Mouse (Mus musculus) fibroblast of lung, adult 2 months (primary cell): ENCODE results near the gene Rab3gap1.

Source experiments
- DNase-seq: peaks from one replicate; pipeline ENCODE4 v3.0.0-alpha.2; 2011; ENCODE audit warnings: low read depth

The Rab3gap1 gene

DNA sequence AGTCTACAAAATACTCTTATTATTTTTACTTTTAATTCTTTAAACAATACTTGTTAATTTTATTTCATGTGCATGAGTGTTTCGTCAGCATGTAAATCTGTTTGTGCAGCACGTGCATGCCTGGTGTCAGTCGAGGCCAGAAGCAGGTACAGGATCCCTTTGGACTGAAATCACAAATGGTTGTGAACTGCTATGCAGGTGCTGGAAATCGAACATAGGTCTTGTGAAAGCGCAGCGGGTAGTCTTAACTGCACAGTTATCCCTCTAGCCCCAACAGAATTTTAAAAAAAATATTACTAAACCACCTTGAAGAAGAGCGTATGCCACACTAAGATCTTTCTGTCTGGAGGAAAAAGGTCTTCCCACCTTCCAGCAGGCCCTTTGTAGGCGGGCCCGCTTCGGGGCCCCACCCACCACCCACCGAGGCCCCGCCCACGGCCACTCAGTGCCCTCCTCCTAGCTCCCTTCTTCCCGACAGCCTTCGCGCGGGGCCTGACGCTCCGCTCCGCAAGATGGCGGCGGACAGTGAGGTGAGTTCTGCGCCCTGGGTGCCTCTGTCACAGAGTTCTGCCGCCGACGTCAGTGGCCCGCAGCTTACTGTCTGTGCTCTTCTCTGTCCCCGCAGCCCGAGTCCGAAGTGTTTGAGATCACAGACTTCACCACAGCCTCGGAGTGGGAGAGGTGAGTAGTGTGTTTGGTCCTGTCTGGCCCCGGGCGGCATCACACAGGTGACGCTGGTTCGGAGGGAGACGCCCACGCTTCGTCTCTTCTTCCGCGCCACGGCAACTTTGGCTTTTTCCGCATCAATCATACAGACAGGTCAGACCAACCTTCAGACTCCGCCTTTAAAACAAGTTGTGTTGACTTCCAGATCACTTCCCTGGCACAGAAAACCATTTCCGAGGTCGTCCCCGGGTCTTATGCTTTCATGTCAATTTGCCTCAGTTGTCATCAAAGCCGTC, at the start of gene Rab3gap1:
Gene Rab3gap1 (plus strand): TSS at position 474 of the 962 bp plus-strand sequence.
- peak; percentile 55 for DNase-seq

GRCm38 (mm10) chr1:127827325-127827724, 41.2 kb upstream of the Rab3gap1 start:
- peak; percentile 36 for DNase-seq

GRCm38 (mm10) chr1:127830215-127830921, 38.2 kb upstream of the Rab3gap1 start:
- no peak for DNase-seq

- DNase-seq, result no peak
These were observed 34.9 kb upstream of the Rab3gap1 start for GRCm38 (mm10) chr1:127833714-127834113.

- no peak for DNase-seq
These were observed 34.4 kb upstream of the Rab3gap1 start for GRCm38 (mm10) chr1:127834202-127834601.

DNA sequence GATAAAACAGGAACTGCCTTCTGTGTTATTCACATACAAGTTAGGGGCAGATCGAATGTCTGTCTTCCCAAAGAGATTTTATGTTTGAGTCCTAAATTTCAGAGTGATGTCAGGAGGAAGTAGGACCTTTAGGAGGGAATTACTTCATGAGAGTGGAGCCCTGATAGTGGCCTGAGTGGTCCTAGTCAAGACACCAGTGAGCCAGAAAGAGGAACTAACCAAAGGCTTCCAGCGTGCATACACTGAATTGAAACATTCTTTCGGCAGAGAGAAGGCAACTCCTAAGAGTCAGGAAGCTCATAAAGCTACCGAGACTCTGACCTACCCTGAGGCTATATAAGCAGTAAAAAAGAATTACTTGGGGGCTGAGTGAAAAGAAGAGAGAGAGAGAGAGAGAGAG, 32.0 kb upstream of the Rab3gap1 start:
- DNase-seq, result no peak

- DNase-seq, result no peak
These were observed 30.0 kb upstream of the Rab3gap1 start for GRCm38 (mm10) chr1:127838602-127839001.

DNA sequence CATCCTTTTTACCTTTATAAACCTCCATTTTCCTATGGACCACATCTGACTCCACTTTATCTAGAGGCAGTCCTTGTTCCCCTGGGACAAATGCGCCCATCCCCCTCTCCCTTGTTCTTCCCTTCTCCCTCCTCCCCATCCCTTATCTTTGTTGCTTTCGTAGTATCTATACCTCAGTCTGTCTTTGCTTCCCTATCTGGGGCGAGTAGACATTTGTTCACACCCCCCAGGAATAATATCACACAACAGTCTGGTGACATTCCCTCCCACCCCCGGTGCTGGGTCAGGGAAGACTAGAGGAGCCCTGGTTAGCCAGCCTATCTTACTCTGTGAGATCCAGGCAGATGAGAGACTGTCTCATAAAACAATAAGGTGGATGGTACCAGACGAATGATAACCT, 23.1 kb upstream of the Rab3gap1 start:
- DNase-seq, result no peak

DNA sequence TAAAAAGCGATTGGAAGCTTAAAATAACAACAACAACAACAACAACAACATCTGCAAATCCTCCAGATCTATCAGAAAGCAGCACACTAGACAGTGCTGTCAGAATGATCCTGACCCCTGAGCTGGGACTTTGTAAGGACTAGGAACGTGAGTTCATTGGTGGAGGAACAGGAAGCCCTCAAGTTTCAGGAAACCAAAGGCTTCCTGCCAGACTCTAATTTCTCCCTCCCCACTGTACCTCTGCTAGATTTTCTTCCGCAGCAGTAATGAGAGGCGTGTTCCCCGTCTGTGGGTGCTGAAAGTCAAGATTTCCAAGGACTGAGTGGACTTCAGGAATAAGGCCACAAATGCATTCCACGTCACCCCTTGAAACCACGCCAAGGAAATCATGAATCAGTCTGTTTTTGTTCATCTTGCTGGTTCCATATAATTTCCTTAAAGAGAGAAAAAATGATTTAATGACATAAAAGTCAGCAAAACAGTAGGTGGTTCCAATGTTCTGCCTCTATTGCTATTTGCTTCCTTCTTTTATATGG, 18.4 kb upstream of the Rab3gap1 start:
- DNase-seq, result peak; percentile 74

DNA sequence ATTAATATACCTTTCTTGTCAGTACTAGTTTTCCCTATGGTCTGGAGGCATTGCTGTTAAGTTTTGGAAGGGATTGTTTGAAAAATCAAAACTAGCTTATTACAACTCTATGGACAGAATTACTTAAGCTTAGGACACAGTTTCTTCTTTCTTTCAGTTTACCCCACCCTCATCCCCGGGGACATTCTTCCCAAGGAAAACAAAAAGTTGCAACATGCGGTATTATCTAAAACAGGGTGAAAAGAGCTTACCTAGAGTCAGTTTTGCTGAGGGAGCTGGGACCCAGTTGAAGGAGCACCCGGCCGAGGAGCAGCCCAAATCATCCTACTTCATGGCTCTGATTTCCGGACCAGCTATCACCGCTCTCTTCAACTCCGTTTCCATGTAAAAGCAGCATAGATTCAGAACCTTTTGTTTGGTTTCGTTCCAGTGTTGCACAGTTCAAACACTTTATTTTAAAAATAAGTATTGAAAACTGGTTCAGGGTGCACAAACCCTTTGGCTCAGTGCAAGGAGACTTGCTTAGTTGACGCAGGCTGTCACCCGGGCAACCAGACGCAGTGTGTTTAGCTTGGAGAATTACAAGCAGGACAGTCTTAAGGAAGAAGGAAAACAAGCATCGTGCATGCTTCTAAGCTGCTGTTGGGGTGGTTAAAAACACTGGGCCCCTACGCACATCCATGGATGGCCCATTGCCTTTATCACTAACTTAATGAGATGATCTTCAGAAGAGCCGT, 13.9 kb upstream of the Rab3gap1 start, which contains the start of gene Map3k19:
Gene Map3k19 (minus strand): TSS at position 546 of the 737 bp plus-strand sequence.
- DNase-seq, result no peak

DNA sequence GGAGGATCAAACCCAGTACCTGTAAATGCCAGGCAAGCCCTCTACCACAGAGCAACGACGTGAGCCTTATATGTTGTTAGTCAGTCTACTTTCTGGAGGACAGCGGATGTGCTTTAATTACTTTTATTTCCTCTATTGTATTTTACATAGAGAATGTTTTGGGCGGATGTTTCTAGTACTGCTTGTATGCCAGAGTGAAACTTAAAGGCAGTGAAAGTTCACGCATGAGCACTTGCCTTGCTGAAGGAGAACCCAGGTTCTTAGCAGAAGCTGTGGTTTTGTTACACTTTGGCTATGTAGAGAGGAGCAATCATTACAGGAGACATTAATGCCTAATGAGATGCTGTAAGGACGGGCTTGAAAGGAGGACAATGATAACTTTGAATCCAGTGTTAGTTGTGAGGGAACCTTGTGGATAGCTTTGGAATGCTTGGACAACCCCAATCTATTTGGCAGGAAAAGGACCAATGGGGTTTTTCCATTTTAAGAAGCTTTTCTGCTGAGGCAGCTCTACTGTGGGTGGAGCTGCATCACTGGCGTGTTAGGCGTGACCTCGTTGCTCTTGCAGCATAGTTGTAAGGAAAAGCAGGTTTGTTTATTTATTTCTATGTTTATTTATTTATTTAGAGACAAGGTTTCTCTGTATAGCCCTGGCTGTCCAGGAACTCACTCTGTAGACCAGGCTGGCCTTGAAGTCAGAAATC, 9.5 kb upstream of the Rab3gap1 start:
- DNase-seq, result no peak

DNA sequence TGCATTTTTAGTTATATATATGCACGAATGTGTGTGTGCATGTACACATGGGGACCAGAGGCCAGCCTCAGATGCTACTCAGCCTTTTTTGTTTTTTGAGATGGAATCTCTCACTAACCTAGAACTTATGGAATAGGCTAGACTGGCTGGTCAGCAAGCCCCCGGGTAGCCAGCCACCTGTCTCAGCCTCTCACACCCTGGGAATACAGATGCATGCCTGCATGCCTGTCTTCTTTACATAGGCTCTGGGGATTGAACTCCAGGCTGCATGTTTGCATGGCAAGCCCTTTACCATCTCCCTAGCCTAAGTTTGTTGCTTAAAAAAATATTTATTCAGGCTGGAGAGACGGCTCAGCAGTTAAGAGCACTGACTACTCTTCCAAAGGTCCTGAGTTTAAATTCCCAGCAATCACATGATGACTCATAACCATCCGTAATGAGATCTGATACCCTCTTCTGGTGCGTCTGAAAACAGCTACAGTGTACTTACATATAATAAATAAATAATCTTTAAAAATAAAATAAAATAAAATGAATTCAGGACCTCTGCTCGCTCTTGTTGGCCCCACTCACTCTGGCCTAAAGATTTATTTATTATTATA, 8.7 kb upstream of the Rab3gap1 start:
- no peak for DNase-seq

- no peak for DNase-seq
These were observed 8.1 kb upstream of the Rab3gap1 start for GRCm38 (mm10) chr1:127860492-127860891.

DNA sequence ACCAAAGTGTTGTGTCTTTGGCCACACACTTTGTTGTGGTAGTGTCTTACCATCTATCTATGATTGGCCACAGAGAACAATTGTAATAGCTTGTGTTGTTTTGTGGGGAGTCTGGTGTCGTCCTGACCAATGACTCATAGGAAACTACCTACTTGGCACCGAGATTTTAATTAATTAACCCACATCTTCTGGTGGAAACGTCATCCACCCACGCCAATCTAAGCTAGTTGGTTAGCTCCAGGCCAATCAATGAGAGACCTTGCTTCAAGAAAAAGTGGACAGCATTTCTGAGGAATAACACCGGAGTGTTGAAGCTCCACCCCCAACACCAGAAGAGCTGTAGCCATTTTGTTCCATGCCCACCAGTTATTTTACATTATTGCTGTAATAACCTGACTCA, 6.7 kb upstream of the Rab3gap1 start:
- no peak for DNase-seq

- DNase-seq, result no peak
These were observed 4.8 kb upstream of the Rab3gap1 start for GRCm38 (mm10) chr1:127863806-127864205.

DNA sequence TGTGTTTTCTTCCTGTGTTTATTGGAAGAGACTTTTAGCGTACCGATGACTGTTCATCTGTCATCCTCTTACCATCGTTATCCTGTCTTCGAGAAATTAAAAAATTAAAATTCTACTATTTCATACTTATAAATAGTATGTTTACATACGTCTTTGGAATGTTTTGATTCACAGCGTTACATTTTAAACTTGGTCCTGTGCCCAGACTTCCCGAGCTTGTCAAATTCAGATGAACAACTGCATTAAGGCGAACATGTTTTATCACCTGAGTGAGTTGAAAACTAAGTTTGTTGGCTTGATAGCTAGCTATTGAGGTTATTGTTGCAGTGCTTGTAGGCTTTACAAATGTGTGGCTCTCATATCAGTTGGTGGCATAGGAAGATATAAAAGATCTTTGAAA, 703 bp downstream of the Rab3gap1 start:
- no peak for DNase-seq

DNA sequence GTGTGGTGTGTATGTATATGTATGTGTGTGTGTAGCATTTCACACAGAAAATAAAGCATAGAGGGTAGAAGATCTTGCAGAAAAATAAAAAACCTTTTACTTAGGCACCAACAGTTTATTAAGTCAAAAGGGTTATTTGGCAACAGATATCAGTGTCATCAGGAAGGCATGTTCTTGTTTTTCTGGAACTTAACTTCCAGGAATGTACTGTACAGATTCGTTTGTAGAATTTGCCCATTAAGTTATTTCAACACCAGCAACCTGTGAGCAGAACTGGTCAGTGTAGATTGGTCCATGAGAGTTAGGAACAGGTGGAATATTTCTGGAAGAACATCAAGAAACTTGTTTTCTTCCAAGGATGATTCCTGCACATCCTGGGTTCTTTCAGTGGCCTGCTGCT, 30.8 kb downstream of the Rab3gap1 start:
- DNase-seq, result no peak

DNA sequence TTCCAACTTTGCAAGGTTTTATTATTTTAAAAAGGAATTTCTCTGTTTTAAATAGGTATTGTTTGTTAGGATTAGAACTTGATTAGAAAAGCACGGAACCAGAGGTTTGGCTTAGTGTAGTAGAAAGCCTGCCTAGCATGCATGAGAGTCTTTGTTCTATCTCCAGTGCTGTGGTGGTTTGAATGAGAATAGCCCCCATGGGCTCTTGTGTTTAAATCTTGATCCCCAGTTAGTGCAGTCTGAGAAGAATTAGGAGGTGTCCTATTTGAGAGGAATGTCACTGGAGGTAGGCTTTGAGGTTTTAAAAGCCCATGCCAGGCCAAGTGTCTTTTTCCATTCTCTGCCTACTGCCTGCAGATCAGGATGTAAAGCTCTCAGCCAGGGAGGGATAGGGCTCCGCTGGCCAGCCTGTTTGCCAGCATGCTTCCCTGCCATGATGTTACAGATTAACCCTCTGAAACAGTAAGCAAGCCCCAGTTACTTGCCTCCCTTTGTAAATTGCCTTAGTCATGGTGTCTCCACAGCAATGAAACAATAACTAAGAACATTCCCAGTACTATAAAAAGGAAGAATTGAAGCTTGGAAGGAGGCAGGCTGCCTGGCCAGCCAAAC, 36.3 kb downstream of the Rab3gap1 start:
- DNase-seq, result no peak

- DNase-seq, result peak; percentile 14
These were observed 44.5 kb downstream of the Rab3gap1 start for GRCm38 (mm10) chr1:127913116-127913515.

GRCm38 (mm10) chr1:127915316-127915715, 46.7 kb downstream of the Rab3gap1 start:
- DNase-seq, result no peak

DNA sequence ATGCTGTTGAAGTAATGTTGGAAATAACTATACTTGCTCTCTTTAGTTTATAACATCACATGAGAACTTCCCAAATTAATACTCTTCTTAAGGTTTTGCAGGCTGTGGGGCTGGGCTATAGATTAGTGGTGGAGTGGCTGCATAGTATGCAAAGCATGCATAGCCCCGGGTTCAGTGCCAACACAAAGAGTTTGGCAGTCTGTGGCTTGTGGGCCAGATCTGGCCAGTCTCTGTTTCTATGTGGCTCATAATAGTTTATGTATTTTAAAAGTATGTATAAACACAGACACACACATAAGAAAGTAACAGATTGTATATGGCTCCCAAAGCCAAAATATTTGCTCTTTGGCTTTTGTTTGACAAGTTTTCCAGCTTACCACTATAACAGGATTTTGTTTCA, 47.2 kb downstream of the Rab3gap1 start:
- no peak for DNase-seq
